Mouse (Mus musculus) embryonic facial prominence, embryonic 14.5 days (tissue): ENCODE measurements around the gene Ptprg. TPM values are rescaled to one million over a fixed set of nuclear protein-coding genes. Genes with fewer than 3 reads are reported as not detected.

Experiments used
- ATAC-seq: fragments of 200-750 bp; cut with Nextera tagmentation; 2 replicates; pipeline ENCODE4 v1.8.0; 2017; ENCODE audit warnings: low read depth, moderate number of reproducible peaks, moderate TSS enrichment
- DNase-seq: peaks from one replicate; pipeline ENCODE4 v3.0.0-alpha.2; 2015; ENCODE audit warnings: low spot score
- H3K27ac ChIP-seq: fragments of 300-500 bp; sonication (generic); replicated peaks from 2 replicates; pipeline ENCODE4 v1.5.1; 2014; ENCODE audit warnings: low read depth, mild to moderate bottlenecking, low read length, moderate library complexity
- H3K27me3 ChIP-seq: fragments of 300-500 bp; sonication (generic); replicated peaks from 2 replicates; pipeline ENCODE4 v1.6.1; 2014; ENCODE audit warnings: low read length; ENCODE audit not compliant: control insufficient read depth, insufficient read depth
- H3K36me3 ChIP-seq: fragments of 300-500 bp; sonication (generic); 2 replicates; pipeline ENCODE4 v1.6.1; 2014; ENCODE audit warnings: low read length, mixed read lengths; ENCODE audit not compliant: control insufficient read depth, insufficient read depth
- H3K4me1 ChIP-seq: fragments of 300-500 bp; sonication (generic); 2 replicates; pipeline ENCODE4 v1.6.1; 2014; ENCODE audit warnings: antibody characterized with exemption, low read length; ENCODE audit not compliant: control insufficient read depth, insufficient read depth
- H3K4me2 ChIP-seq: fragments of 300-500 bp; sonication (generic); 2 replicates; pipeline ENCODE4 v1.6.1; 2014; ENCODE audit warnings: low read depth, mild to moderate bottlenecking, low read length, moderate library complexity, mixed read lengths
- H3K4me3 ChIP-seq: fragments of 300-500 bp; sonication (generic); 2 replicates; pipeline ENCODE4 v1.5.1; 2014; ENCODE audit warnings: low read depth, mild to moderate bottlenecking, low read length
- H3K9ac ChIP-seq: fragments of 300-500 bp; sonication (generic); 2 replicates; pipeline ENCODE4 v1.6.1; 2014; ENCODE audit warnings: low read depth, mild to moderate bottlenecking, low read length, moderate library complexity, mixed read lengths
- H3K9me3 ChIP-seq: fragments of 300-500 bp; sonication (generic); 2 replicates; pipeline ENCODE4 v1.6.1; 2016; ENCODE audit warnings: low read length; ENCODE audit not compliant: control insufficient read depth
- WGBS: fragments of 180-500 bp; shearing (Covaris S2); extraction: QIAGEN DNeasy Blood & Tissue Kit; methylation state at CpG from one replicate; pipeline ENCODE4 v1.1.7; 2014; 5-methylcytosine and 5-hydroxymethylcytosine counted together
- polyA plus RNA-seq: library from polyadenylated mRNA; unstranded; fragments of >200 nt; fragmentation: Nextera tagmentation; extraction: Ambion mirVana; gene quantifications from 2 replicates; pipeline ENCODE4 v1.2.1, GENCODE M21; 2014

Gene Ptprg
- polyA plus RNA-seq, 1 experiment from 2014 or later, result 23.5 TPM

GRCm38 (mm10) chr14:11902794-11903193 is 349.5 kb downstream of the Ptprg start:
- Histone ChIP-seq H3K27ac (no peak overlapping the region), H3K4me2 (no peak overlapping the region), H3K36me3 (no peaks in the 10 kb centered on the region), H3K27me3 (no peaks in the 10 kb centered on the region), H3K9me3 (no peaks in the 10 kb centered on the region), H3K4me1 (no peaks in the 10 kb centered on the region), H3K4me3 (no peak overlapping the region), H3K9ac (no peak overlapping the region)
- WGBS, result 47% methylated on average over 2 of the region's 2 CpGs
- ATAC-seq (no peak), DNase-seq (no peak)

- Histone ChIP-seq H3K36me3 (no peaks in the 10 kb centered on the region), H3K4me2 (no peak overlapping the region), H3K4me1 (no peaks in the 10 kb centered on the region), H3K4me3 (no peak overlapping the region), H3K27me3 (no peaks in the 10 kb centered on the region), H3K9me3 (no peaks in the 10 kb centered on the region), H3K27ac (no peak overlapping the region), H3K9ac (no peak overlapping the region)
- DNase-seq (no peak), ATAC-seq (no peak)
- WGBS, result 79% methylated on average over 5 of the region's 5 CpGs
Observed at GRCm38 (mm10) chr14:11906130-11906675, 352.9 kb downstream of the Ptprg start.

GRCm38 (mm10) chr14:11912253-11912652 is 358.9 kb downstream of the Ptprg start:
- Histone ChIP-seq H3K27ac (no peak overlapping the region), H3K4me1 (no peaks in the 10 kb centered on the region), H3K4me3 (no peak overlapping the region), H3K36me3 (no peaks in the 10 kb centered on the region), H3K9me3 (no peaks in the 10 kb centered on the region), H3K9ac (no peak overlapping the region), H3K27me3 (no peaks in the 10 kb centered on the region), H3K4me2 (no peak overlapping the region)
- 89% methylated on average over 1 of the region's 1 CpGs for WGBS
- ATAC-seq (no peak), DNase-seq (no peak)

- no peak overlapping the region for H3K4me3 ChIP-seq
- H3K27me3 ChIP-seq, result no peaks in the 10 kb centered on the region
- no peaks in the 10 kb centered on the region for H3K36me3 ChIP-seq
- WGBS, result 88% methylated on average over 5 of the region's 5 CpGs
- H3K4me2 ChIP-seq, result no peak overlapping the region
- DNase-seq (no peak), ATAC-seq (no peak)
- H3K4me1 ChIP-seq, result no peaks in the 10 kb centered on the region
- H3K9me3 ChIP-seq, result no peaks in the 10 kb centered on the region
- H3K27ac ChIP-seq, result no peak overlapping the region
- H3K9ac ChIP-seq, result no peak overlapping the region
Observed at GRCm38 (mm10) chr14:11917225-11917624, 363.9 kb downstream of the Ptprg start.

- no peak overlapping the region for H3K4me2 ChIP-seq
- H3K27me3 ChIP-seq, result no peaks in the 10 kb centered on the region
- H3K36me3 ChIP-seq, result no peaks in the 10 kb centered on the region
- no peaks in the 10 kb centered on the region for H3K4me1 ChIP-seq
- ATAC-seq (peak; percentile 65; the same call in 1 of the 2 replicates), DNase-seq (peak; percentile 47)
- H3K9me3 ChIP-seq, result no peaks in the 10 kb centered on the region
- no peak overlapping the region for H3K9ac ChIP-seq
- no peak overlapping the region for H3K4me3 ChIP-seq
- no peak overlapping the region for H3K27ac ChIP-seq
- WGBS, result 68% methylated on average over 2 of the region's 2 CpGs
Observed at GRCm38 (mm10) chr14:11928545-11928944, 375.2 kb downstream of the Ptprg start.

GRCm38 (mm10) chr14:11932517-11932916 is 379.2 kb downstream of the Ptprg start:
- Histone ChIP-seq H3K9me3 (no peaks in the 10 kb centered on the region), H3K4me3 (no peak overlapping the region), H3K4me1 (no peaks in the 10 kb centered on the region), H3K4me2 (no peak overlapping the region), H3K27ac (no peak overlapping the region), H3K36me3 (no peaks in the 10 kb centered on the region), H3K27me3 (no peaks in the 10 kb centered on the region), H3K9ac (no peak overlapping the region)
- ATAC-seq, result no peak
- 68% methylated on average over 3 of the region's 3 CpGs for WGBS
- no peak for DNase-seq

- H3K9me3 ChIP-seq, result no peaks in the 10 kb centered on the region
- no peak overlapping the region for H3K4me3 ChIP-seq
- no peak overlapping the region for H3K9ac ChIP-seq
- H3K4me1 ChIP-seq, result no peaks in the 10 kb centered on the region
- H3K27me3 ChIP-seq, result no peaks in the 10 kb centered on the region
- ATAC-seq (no peak), DNase-seq (no peak)
- 90% methylated on average over 2 of the region's 2 CpGs for WGBS
- H3K27ac ChIP-seq, result no peak overlapping the region
- H3K4me2 ChIP-seq, result no peak overlapping the region
- H3K36me3 ChIP-seq, result no peaks in the 10 kb centered on the region
Observed at GRCm38 (mm10) chr14:11934556-11934955, 381.2 kb downstream of the Ptprg start.

GRCm38 (mm10) chr14:11935281-11935680 is 381.9 kb downstream of the Ptprg start:
- ATAC-seq, result no peak
- no peaks in the 10 kb centered on the region for H3K36me3 ChIP-seq
- H3K27ac ChIP-seq, result no peak overlapping the region
- DNase-seq, result no peak
- WGBS, result 34% methylated on average over 1 of the region's 1 CpGs
- no peaks in the 10 kb centered on the region for H3K9me3 ChIP-seq
- no peak overlapping the region for H3K9ac ChIP-seq
- no peaks in the 10 kb centered on the region for H3K27me3 ChIP-seq
- no peak overlapping the region for H3K4me3 ChIP-seq
- H3K4me1 ChIP-seq, result no peaks in the 10 kb centered on the region
- H3K4me2 ChIP-seq, result no peak overlapping the region

- H3K36me3 ChIP-seq, result no peaks in the 10 kb centered on the region
- no peak overlapping the region for H3K27ac ChIP-seq
- ATAC-seq (no peak), DNase-seq (no peak)
- WGBS, result 77% methylated on average over 7 of the region's 7 CpGs
- H3K4me1 ChIP-seq, result no peaks in the 10 kb centered on the region
- no peaks in the 10 kb centered on the region for H3K9me3 ChIP-seq
- no peak overlapping the region for H3K4me3 ChIP-seq
- no peak overlapping the region for H3K4me2 ChIP-seq
- H3K27me3 ChIP-seq, result no peaks in the 10 kb centered on the region
- no peak overlapping the region for H3K9ac ChIP-seq
Observed at GRCm38 (mm10) chr14:11935698-11936097, 382.4 kb downstream of the Ptprg start.
